Mouse (Mus musculus) erythroblast, embryonic 14.5 days (primary cell): ENCODE data around the gene Tmem50a. TPM values are rescaled to one million over a fixed set of nuclear protein-coding genes. Genes with fewer than 3 reads are reported as not detected.

Source experiments
- H3K27me3 ChIP-seq: 2 replicates; pipeline ENCODE4 v1.6.1; 2012; ENCODE audit warnings: inconsistent platforms; ENCODE audit not compliant: control insufficient read depth
- H3K36me3 ChIP-seq: 2 replicates; pipeline ENCODE4 v1.6.1; 2012; ENCODE audit warnings: mild to moderate bottlenecking, inconsistent platforms; ENCODE audit not compliant: control insufficient read depth
- H3K4me1 ChIP-seq: 2 replicates; pipeline ENCODE4 v1.6.1; 2012; ENCODE audit warnings: inconsistent platforms; ENCODE audit not compliant: control insufficient read depth
- H3K4me3 ChIP-seq: replicated peaks from 2 replicates; pipeline ENCODE3; 2012; ENCODE audit warnings: moderate library complexity, mild to moderate bottlenecking, inconsistent platforms
- H3K9me3 ChIP-seq: 2 replicates; pipeline ENCODE4 v1.6.1; 2012; ENCODE audit warnings: low read length, inconsistent platforms, mixed read lengths; ENCODE audit not compliant: control insufficient read depth
- GATA1 ChIP-seq: IDR thresholded peaks from 2 replicates; pipeline ENCODE4 v1.6.1; 2012; ENCODE audit warnings: low read length, inconsistent platforms, mixed read lengths
- TAL1 ChIP-seq: IDR thresholded peaks from 3 replicates; pipeline ENCODE4 v1.6.1; 2012; ENCODE audit warnings: low read length, inconsistent platforms, mixed read lengths
- polyA plus RNA-seq: library from polyadenylated mRNA; stranded (reverse); fragments of >175 nt; gene quantifications from 2 replicates; pipeline ENCODE4 v1.2.3, GENCODE M21; 2012

The Tmem50a gene
- polyA plus RNA-seq, 1 experiment = 1.0 TPM

GRCm38 (mm10) chr4:134939900-134940299 is 25.1 kb upstream of the Tmem50a start:
- Histone ChIP-seq H3K4me1 (no peaks in the 10 kb centered on the region), H3K27me3 (peaks cover 37% of the 10 kb centered on the region), H3K36me3 (peaks cover 35% of the 10 kb centered on the region), H3K4me3 (no peak overlapping the region), H3K9me3 (no peaks in the 10 kb centered on the region)
- TF ChIP-seq GATA1 (no peak), TAL1 (no peak)

- H3K9me3 ChIP-seq = no peaks in the 10 kb centered on the region
- TF ChIP-seq GATA1 (no peak), TAL1 (no peak)
- H3K36me3 ChIP-seq = peaks cover 59% of the 10 kb centered on the region
- peaks cover 7% of the 10 kb centered on the region for H3K4me1 ChIP-seq
- peaks cover 14% of the 10 kb centered on the region for H3K27me3 ChIP-seq
- no peak overlapping the region for H3K4me3 ChIP-seq
Observed at GRCm38 (mm10) chr4:134937240-134938176, 22.7 kb upstream of the Tmem50a start.

- H3K36me3 ChIP-seq = peaks cover 87% of the 10 kb centered on the region
- H3K4me1 ChIP-seq = peaks cover 60% of the 10 kb centered on the region
- TF ChIP-seq GATA1 = no peak
- TF ChIP-seq TAL1 = no peak
- no peaks in the 10 kb centered on the region for H3K27me3 ChIP-seq
- peak within 1 kb of the TSS; percentile 70 for H3K4me3 ChIP-seq
- no peaks in the 10 kb centered on the region for H3K9me3 ChIP-seq
Observed at GRCm38 (mm10) chr4:134930684-134931481, 16.1 kb upstream of the Tmem50a start, which contains the start of gene Syf2. Gene Syf2, plus strand, starts transcription at chr4:134930898.

GRCm38 (mm10) chr4:134930190-134930589 is 15.4 kb upstream of the Tmem50a start:
- peak overlapping the region; percentile 70 for H3K4me3 ChIP-seq
- H3K27me3 ChIP-seq = no peaks in the 10 kb centered on the region
- no peak for TF ChIP-seq TAL1
- no peak for TF ChIP-seq GATA1
- H3K36me3 ChIP-seq = peaks cover 87% of the 10 kb centered on the region
- H3K4me1 ChIP-seq = peaks cover 67% of the 10 kb centered on the region
- no peaks in the 10 kb centered on the region for H3K9me3 ChIP-seq

- Histone ChIP-seq H3K4me1 (peaks cover 72% of the 10 kb centered on the region), H3K4me3 (peak overlapping the region; percentile 70), H3K36me3 (peaks cover 87% of the 10 kb centered on the region), H3K27me3 (no peaks in the 10 kb centered on the region), H3K9me3 (no peaks in the 10 kb centered on the region)
- TF ChIP-seq TAL1 = no peak
- TF ChIP-seq GATA1 = no peak
Observed at GRCm38 (mm10) chr4:134929536-134929935, 14.7 kb upstream of the Tmem50a start.

GRCm38 (mm10) chr4:134928464-134928836 is 13.6 kb upstream of the Tmem50a start:
- no peak for TF ChIP-seq GATA1
- no peak for TF ChIP-seq TAL1
- no peaks in the 10 kb centered on the region for H3K27me3 ChIP-seq
- H3K4me1 ChIP-seq = peaks cover 72% of the 10 kb centered on the region
- H3K36me3 ChIP-seq = peaks cover 85% of the 10 kb centered on the region
- H3K4me3 ChIP-seq = peak overlapping the region; percentile 8
- H3K9me3 ChIP-seq = no peaks in the 10 kb centered on the region

GRCm38 (mm10) chr4:134927815-134928463 is 13.1 kb upstream of the Tmem50a start:
- TF ChIP-seq TAL1 (no peak), GATA1 (no peak)
- peaks cover 80% of the 10 kb centered on the region for H3K36me3 ChIP-seq
- H3K27me3 ChIP-seq = no peaks in the 10 kb centered on the region
- peaks cover 71% of the 10 kb centered on the region for H3K4me1 ChIP-seq
- peak overlapping the region; percentile 4 for H3K4me3 ChIP-seq
- no peaks in the 10 kb centered on the region for H3K9me3 ChIP-seq

GRCm38 (mm10) chr4:134925206-134925605 is 10.4 kb upstream of the Tmem50a start:
- H3K27me3 ChIP-seq = no peaks in the 10 kb centered on the region
- H3K4me3 ChIP-seq = peak overlapping the region; percentile 79
- peaks cover 66% of the 10 kb centered on the region for H3K36me3 ChIP-seq
- H3K9me3 ChIP-seq = no peaks in the 10 kb centered on the region
- H3K4me1 ChIP-seq = peaks cover 73% of the 10 kb centered on the region
- TF ChIP-seq TAL1 = no peak
